Mouse (Mus musculus) CH12.LX (cell line): ENCODE measurements around the gene Rftn2. TPM values are rescaled to one million over a fixed set of nuclear protein-coding genes. Genes with fewer than 3 reads are reported as not detected.
A peak's percentile ranks its signal among the peaks of the same experiment; 100 is the strongest.

ENCODE experiments used
- DNase-seq: peaks from one replicate; pipeline ENCODE4 v3.0.0-alpha.2; 2013; ENCODE audit errors: extremely low read depth
- H3K27ac ChIP-seq: 2 replicates; pipeline ENCODE4 v1.5.1; 2012; ENCODE audit warnings: low read depth, mild to moderate bottlenecking, control low read depth, moderate library complexity; ENCODE audit not compliant: insufficient read depth
- H3K27me3 ChIP-seq: replicated peaks from 2 replicates; pipeline ENCODE3; 2012; ENCODE audit warnings: inconsistent platforms
- H3K36me3 ChIP-seq, 2 experiments: replicated peaks in 1 of 2; 2 replicates each; pipeline versions ENCODE3 to v1.6.1; 2012; ENCODE audit warnings: inconsistent platforms in 1 of 2, low read length in 1 of 2, mild to moderate bottlenecking in 1 of 2, mixed read lengths in 1 of 2, moderate library complexity in 1 of 2; ENCODE audit not compliant: control insufficient read depth in 1 of 2, insufficient read depth in 1 of 2
- H3K4me1 ChIP-seq, 2 experiments: 2 replicates each; pipeline ENCODE4 v1.6.1; 2012; ENCODE audit warnings: inconsistent platforms in 1 of 2, moderate library complexity in 1 of 2; ENCODE audit not compliant: insufficient read depth in 2 of 2, control insufficient read depth in 1 of 2
- H3K4me2 ChIP-seq: 2 replicates; pipeline ENCODE4 v1.6.1; 2012; ENCODE audit warnings: low read depth, mild to moderate bottlenecking, control low read depth; ENCODE audit not compliant: poor library complexity, insufficient read depth, severe bottlenecking
- H3K4me3 ChIP-seq, 3 experiments: fragments of 150-350 bp in 1 of 3; sonication (generic) in 1 of 3; replicated peaks in 1 of 3; 2 replicates each; pipeline versions ENCODE3 to v1.5.1; 2011 to 2012; ENCODE audit warnings: low read depth in 2 of 3, low read length in 2 of 3, mild to moderate bottlenecking in 2 of 3, moderate library complexity in 2 of 3, control low read depth in 1 of 3, improper control_type of control experiment in 1 of 3, inconsistent platforms in 1 of 3, mixed read lengths in 1 of 3; ENCODE audit not compliant: poor library complexity in 1 of 3
- H3K79me2 ChIP-seq: replicated peaks from 2 replicates; pipeline ENCODE4 v1.6.1; 2012; ENCODE audit warnings: mild to moderate bottlenecking, moderate library complexity; ENCODE audit not compliant: control insufficient read depth, poor library complexity, insufficient read depth, severe bottlenecking; ENCODE audit errors: extremely low read depth
- H3K9ac ChIP-seq: 2 replicates; pipeline ENCODE4 v1.6.1; 2012; ENCODE audit warnings: low read depth, mild to moderate bottlenecking, control low read depth, moderate library complexity; ENCODE audit not compliant: insufficient read depth
- H3K9me3 ChIP-seq: replicated peaks from 2 replicates; pipeline ENCODE3; 2012; ENCODE audit warnings: low read length, inconsistent platforms, mixed read lengths
- CTCF ChIP-seq, 2 experiments: IDR thresholded peaks in 1 of 2; conservative IDR thresholded peaks in 1 of 2; 2 replicates each; pipeline ENCODE4 v1.5.1; 2011 to 2012; ENCODE audit warnings: low read depth in 2 of 2, low read length in 2 of 2, improper control_type of control experiment in 1 of 2, inconsistent platforms in 1 of 2, mild to moderate bottlenecking in 1 of 2, moderate library complexity in 1 of 2
- E2F4 ChIP-seq: IDR thresholded peaks from 2 replicates; pipeline ENCODE4 v1.6.1; 2011; ENCODE audit warnings: low read depth, low read length, improper control_type of control experiment; ENCODE audit not compliant: insufficient replicate concordance
- ELF1 ChIP-seq: IDR thresholded peaks from 2 replicates; pipeline ENCODE4 v1.6.1; 2014; ENCODE audit warnings: low read depth, mild to moderate bottlenecking, inconsistent platforms, low read length, improper control_type of control experiment
- EP300 ChIP-seq: IDR thresholded peaks from 2 replicates; pipeline ENCODE4 v1.6.1; 2011; ENCODE audit warnings: low read length, improper control_type of control experiment
- GABPA ChIP-seq: IDR thresholded peaks from 2 replicates; pipeline ENCODE4 v1.6.1; 2012; ENCODE audit warnings: low read depth, low read length, improper control_type of control experiment, inconsistent platforms; ENCODE audit not compliant: insufficient replicate concordance
- HCFC1 ChIP-seq: IDR thresholded peaks from 2 replicates; pipeline ENCODE4 v1.6.1; 2012; ENCODE audit warnings: low read depth, mild to moderate bottlenecking, inconsistent platforms, low read length, improper control_type of control experiment
- KAT2A ChIP-seq: IDR thresholded peaks from 2 replicates; pipeline ENCODE4 v1.6.1; 2012; ENCODE audit warnings: low read length, improper control_type of control experiment, inconsistent platforms; ENCODE audit not compliant: insufficient replicate concordance
- MAFK ChIP-seq: IDR thresholded peaks from 2 replicates; pipeline ENCODE4 v1.6.1; 2011; ENCODE audit warnings: low read length, improper control_type of control experiment; ENCODE audit not compliant: insufficient replicate concordance
- MAX ChIP-seq: IDR thresholded peaks from 2 replicates; pipeline ENCODE4 v1.6.1; 2011; ENCODE audit warnings: low read length, improper control_type of control experiment
- MAZ ChIP-seq: IDR thresholded peaks from 2 replicates; pipeline ENCODE4 v1.6.1; 2012; ENCODE audit warnings: low read depth, mild to moderate bottlenecking, inconsistent platforms, low read length, improper control_type of control experiment, moderate library complexity
- MXI1 ChIP-seq: IDR thresholded peaks from 2 replicates; pipeline ENCODE4 v1.6.1; 2011; ENCODE audit warnings: mild to moderate bottlenecking, low read depth, low read length, improper control_type of control experiment
- NELFE ChIP-seq: IDR thresholded peaks from 2 replicates; pipeline ENCODE4 v1.6.1; 2011; ENCODE audit warnings: low read depth, low read length, improper control_type of control experiment
- PAX5 ChIP-seq: IDR thresholded peaks from 2 replicates; pipeline ENCODE4 v1.6.1; 2012; ENCODE audit warnings: low read length, inconsistent platforms, mixed read lengths
- RAD21 ChIP-seq: IDR thresholded peaks from 2 replicates; pipeline ENCODE4 v1.6.1; 2011; ENCODE audit warnings: low read depth, mild to moderate bottlenecking, low read length, improper control_type of control experiment, moderate library complexity
- TBP ChIP-seq: conservative IDR thresholded peaks from 2 replicates; pipeline ENCODE4 v1.6.1; 2011; ENCODE audit warnings: low read depth, low read length, improper control_type of control experiment
- dilution Hi-C: fragments of 300-500 bp; cut with MboI; formaldehyde crosslinking; loops from 2 replicates; pipeline ENCODE4 v1.14.3; 2020; ENCODE audit warnings: low sequenced_read_pairs; ENCODE audit not compliant: extremely low pct_unique_long_range_greater_than_20kb, extremely low pct_ligation_motif_present
- in situ Hi-C: fragments of 300-500 bp; cut with MboI; formaldehyde crosslinking; loops from 3 replicates; pipeline ENCODE4 v1.14.3; 2019; ENCODE audit warnings: low sequenced_read_pairs, low pct_ligation_motif_present, low pct_unique_long_range_greater_than_20kb, mixed read lengths
- polyA plus RNA-seq: library from polyadenylated mRNA; unstranded; fragments of >175 nt; gene quantifications from 2 replicates; pipeline ENCODE4 v1.2.1, GENCODE M21; 2012; ENCODE audit warnings: low read depth; ENCODE audit not compliant: insufficient read length
- total RNA-seq, 2 experiments: library from RNA; depleted of rRNA; stranded (reverse); fragments of 300-350 nt in 1 of 2; fragments of >200 nt in 1 of 2; gene quantifications; 2 replicates each; pipeline ENCODE4 v1.2.3; 2012 to 2014

Gene Rftn2
- total and polyA plus RNA-seq, 3 experiments = 0.91 to 1.4 (median 1.1) TPM

DNA sequence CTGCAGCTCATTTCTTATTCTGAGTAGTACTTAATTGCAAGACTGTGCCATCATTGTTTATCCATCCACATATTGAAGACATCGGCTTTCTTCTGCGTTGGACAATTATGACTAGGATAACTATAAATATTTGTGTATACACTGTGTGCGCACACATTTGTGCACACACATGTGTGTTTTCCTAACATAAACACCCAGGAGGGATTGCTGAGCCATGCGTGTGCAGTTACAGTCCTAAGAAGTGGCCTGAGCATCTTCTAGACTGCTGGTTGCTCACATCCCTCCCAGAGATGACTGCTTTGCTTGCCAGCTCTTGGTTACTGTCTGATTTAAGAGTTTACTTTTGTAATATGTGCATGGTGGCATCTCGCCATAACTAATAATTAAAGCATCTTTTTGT, 44.2 kb downstream of the Rftn2 start:
- peaks cover 3% of the 10 kb centered on the region for H3K9me3 ChIP-seq
- no peak overlapping the region for H3K9ac ChIP-seq
- dilution Hi-C loops (no loop called here), in situ Hi-C loops (no loop called here)
- no peaks in the 10 kb centered on the region for H3K36me3 ChIP-seq
- no peaks in the 10 kb centered on the region for H3K79me2 ChIP-seq
- H3K4me3 ChIP-seq = no peak overlapping the region
- no peak for DNase-seq
- H3K4me2 ChIP-seq = no peak overlapping the region
- TF ChIP-seq KAT2A (no peak), RAD21 (no peak), EP300 (no peak), MAFK (no peak), CTCF (conservative IDR thresholded peaks at IDR 0.05 in 1 of 2, IDR thresholded peaks at IDR 0.05 in 1 of 2; ENCODE audit: low read depth in 2 of 2, low read length in 2 of 2) (no peak), ELF1 (no peak), MAX (no peak)
- H3K4me1 ChIP-seq = no peaks in the 10 kb centered on the region
- no peak overlapping the region for H3K27ac ChIP-seq
- no peaks in the 10 kb centered on the region for H3K27me3 ChIP-seq

DNA sequence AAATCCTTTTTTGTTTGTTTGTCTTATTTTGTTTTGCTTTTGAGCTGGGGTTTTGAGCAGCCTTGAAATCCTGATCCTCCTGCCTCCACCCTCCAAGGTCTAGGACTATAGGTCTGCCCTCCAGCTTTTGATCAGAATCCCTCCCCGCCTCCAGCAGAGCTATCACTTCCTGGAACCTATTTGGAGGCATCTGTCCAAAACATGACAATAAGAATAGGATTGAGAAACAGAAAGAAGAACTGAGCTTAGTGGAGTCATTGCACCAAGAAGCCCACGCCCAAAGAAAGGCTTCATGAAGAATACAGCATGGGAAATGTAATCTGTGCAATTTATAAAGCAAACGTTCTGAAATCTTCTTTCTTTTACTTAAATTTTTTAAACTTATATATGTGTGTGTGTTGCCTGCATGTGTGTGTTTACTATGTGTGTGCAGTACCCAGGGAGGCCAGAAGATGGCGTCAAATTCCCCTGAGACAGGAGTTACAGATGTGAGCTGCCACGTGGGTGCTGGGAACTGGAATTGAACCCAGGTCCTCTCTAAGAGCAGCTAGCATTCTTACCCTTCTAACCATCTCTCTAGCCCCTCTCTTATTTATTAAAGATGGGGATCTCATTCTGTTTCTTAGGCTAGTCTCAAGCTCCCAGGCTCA, 46.5 kb downstream of the Rftn2 start:
- Histone ChIP-seq H3K79me2 (no peaks in the 10 kb centered on the region), H3K36me3 (no peaks in the 10 kb centered on the region), H3K4me3 (no peak overlapping the region), H3K4me1 (no peaks in the 10 kb centered on the region), H3K27ac (no peak overlapping the region), H3K9ac (no peak overlapping the region), H3K27me3 (no peaks in the 10 kb centered on the region), H3K4me2 (no peak overlapping the region), H3K9me3 (peaks cover 3% of the 10 kb centered on the region)
- in situ Hi-C loops (no loop called here), dilution Hi-C loops (no loop called here)
- 0 out of 4 replicates have a peak, but pooled peaks of 1 of the 2 experiments have one; percentile 11 for TF ChIP-seq CTCF (conservative IDR thresholded peaks at IDR 0.05 in 1 of 2, IDR thresholded peaks at IDR 0.05 in 1 of 2; ENCODE audit: low read depth in 2 of 2, low read length in 2 of 2)
- TF ChIP-seq GABPA = no peak
- DNase-seq = no peak

DNA sequence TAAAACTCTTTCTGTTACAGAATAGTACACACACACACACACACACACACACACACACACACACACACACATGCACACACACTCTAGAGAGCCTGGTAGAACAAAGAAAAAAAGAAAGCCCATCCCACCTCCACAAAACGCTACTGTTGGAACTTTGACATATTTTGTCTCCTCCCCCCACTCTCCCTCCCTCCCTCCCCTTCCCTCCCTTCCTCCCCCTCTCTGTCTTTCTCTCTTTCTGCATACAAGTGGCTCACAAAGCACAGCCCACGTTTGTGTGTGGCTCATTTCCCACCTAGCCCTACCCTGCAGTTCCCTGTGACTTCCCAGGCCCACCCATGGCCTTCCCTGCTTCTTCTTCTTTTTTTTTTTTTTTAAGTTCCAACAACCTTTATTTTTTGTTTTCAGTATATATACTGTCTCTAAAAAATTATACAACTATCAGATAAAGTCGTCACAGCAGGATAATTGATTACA, 52.0 kb downstream of the Rftn2 start:
- no peak for TF ChIP-seq HCFC1
- TF ChIP-seq MAZ = no peak
- no peak for TF ChIP-seq MAFK
- TF ChIP-seq TBP = no peak
- TF ChIP-seq MAX = no peak
- TF ChIP-seq NELFE = no peak
- no peak for TF ChIP-seq E2F4
- TF ChIP-seq PAX5 = no peak
- no peak for TF ChIP-seq MXI1
- dilution Hi-C loops (no loop called here), in situ Hi-C loops (no loop called here)
- no peak for DNase-seq
- H3K4me1 ChIP-seq = no peaks in the 10 kb centered on the region
- no peaks in the 10 kb centered on the region for H3K27me3 ChIP-seq
- H3K4me3 ChIP-seq = no peak overlapping the region
- no peak overlapping the region for H3K4me2 ChIP-seq
- H3K27ac ChIP-seq = no peak overlapping the region
- no peaks in the 10 kb centered on the region for H3K79me2 ChIP-seq
- H3K9me3 ChIP-seq = no peaks in the 10 kb centered on the region
- H3K9ac ChIP-seq = no peak overlapping the region
- no peaks in the 10 kb centered on the region for H3K36me3 ChIP-seq
